19 mouse cellular contexts compared by ENCODE assay signal in the genomic region with DNA sequence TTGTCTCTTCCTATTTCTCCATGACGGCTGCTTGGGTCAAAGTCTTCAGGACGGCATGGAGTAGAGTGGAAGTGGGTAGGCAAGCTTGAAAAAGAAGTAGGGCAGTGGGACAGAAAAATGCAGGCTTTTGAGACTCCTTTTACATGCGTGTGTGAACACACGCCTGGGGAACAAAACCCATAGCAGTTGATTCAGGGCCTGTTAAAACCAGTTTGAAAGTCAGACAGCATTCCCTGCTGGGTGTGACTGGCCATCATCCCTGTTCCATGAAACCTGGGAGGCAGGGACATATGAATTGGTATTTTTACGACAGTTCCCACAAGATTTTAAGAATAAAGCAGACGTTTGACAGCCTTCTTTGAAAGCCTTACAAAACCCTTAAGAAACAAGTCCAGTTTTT.
DNase-seq lines count a peak whose midpoint lies in the region; ATAC-seq lines count a peak whose summit lies in the region.
"Had no signal": no experiment of that assay in that cellular context is flagged by ENCODE, and none has a peak within 500 bp of the region (broad histone marks: within the 10 kb centered on the region; RNA-seq: fewer than 3 reads in every experiment).

No protein-coding gene starts in this region.

- no peak overlapping the region for H3K4me2 ChIP-seq in midbrain, embryonic 11.5 days
- no peak overlapping the region for H3K4me2 ChIP-seq in midbrain, embryonic 16.5 days (ENCODE audit: low read length)

- H3K36me3 ChIP-seq in midbrain, embryonic 11.5 days (ENCODE audit: control insufficient read depth, insufficient read depth, low read length) = no peaks in the 10 kb centered on the region
- no peaks in the 10 kb centered on the region for H3K36me3 ChIP-seq in midbrain, embryonic 16.5 days (ENCODE audit: control insufficient read depth, insufficient read depth, low read length)
- H3K36me3 ChIP-seq: G1E had no signal

- no peak overlapping the region for H3K27ac ChIP-seq in midbrain, embryonic 11.5 days (ENCODE audit: low read depth, low read length)
- no peak overlapping the region for H3K27ac ChIP-seq in midbrain, embryonic 16.5 days (ENCODE audit: low read length)

- H3K4me1 ChIP-seq in midbrain, embryonic 11.5 days (ENCODE audit: control insufficient read depth, insufficient read depth, low read length) = no peaks in the 10 kb centered on the region
- no peaks in the 10 kb centered on the region for H3K4me1 ChIP-seq in midbrain, embryonic 16.5 days (ENCODE audit: control insufficient read depth, insufficient read depth, low read length)

- DNase-seq in heart, adult 11 months = peak; percentile 70
- DNase-seq in heart, adult 9 months (ENCODE audit: low spot score in 2 of 2) = no peak
- DNase-seq in midbrain, embryonic 11.5 days (ENCODE audit: low spot score, missing footprints) = peak; percentile 65
- DNase-seq: adrenal gland, adult 2 months; adrenal gland, adult 8-10 months; adrenal gland, postnatal 10 days; adrenal gland, postnatal 14 days; adrenal gland, postnatal 25 days; adrenal gland, postnatal 36 days; B cell, adult 2 months; cerebellum, adult 11 months; cerebellum, adult 11-12 months; cerebellum, adult 18-20 months had no signal

- no peaks in the 10 kb centered on the region for H3K27me3 ChIP-seq in midbrain, embryonic 11.5 days (ENCODE audit: control insufficient read depth, insufficient read depth, low read length)
- no peaks in the 10 kb centered on the region for H3K27me3 ChIP-seq in midbrain, embryonic 16.5 days (ENCODE audit: control insufficient read depth, insufficient read depth, low read depth, low read length)
- H3K27me3 ChIP-seq: CH12.LX had no signal

- WGBS in midbrain, embryonic 11.5 days = 87% methylated on average over 6 of the region's 6 CpGs
- WGBS in midbrain, embryonic 16.5 days = 79% methylated on average over 6 of the region's 6 CpGs

- no peak overlapping the region for H3K4me3 ChIP-seq in midbrain, embryonic 11.5 days (ENCODE audit: low read depth, low read length)
- H3K4me3 ChIP-seq in midbrain, embryonic 16.5 days (ENCODE audit: low read depth, low read length) = no peak overlapping the region

- no peaks in the 10 kb centered on the region for H3K9me3 ChIP-seq in midbrain, embryonic 11.5 days (ENCODE audit: control insufficient read depth, low read length)
- no peaks in the 10 kb centered on the region for H3K9me3 ChIP-seq in midbrain, embryonic 16.5 days (replicated peaks; ENCODE audit: control insufficient read depth, low read length, poor library complexity, severe bottlenecking)

- H3K9ac ChIP-seq in midbrain, embryonic 11.5 days (ENCODE audit: low read length) = no peak overlapping the region
- H3K9ac ChIP-seq in midbrain, embryonic 16.5 days (ENCODE audit: low read depth, low read length) = no peak overlapping the region

- ATAC-seq in midbrain, embryonic 11.5 days (ENCODE audit: low FRiP score) = no peak
- no peak for ATAC-seq in midbrain, embryonic 16.5 days
- ATAC-seq: activated CD4-positive, CD25-positive, alpha-beta regulatory T cell, adult 4 months; CD4-positive, CD25-positive, alpha-beta regulatory T cell, adult 4 months; Patski had no signal

Comparison
In these comparisons a context has a peak if more than half of its experiments do, and no peak if none do; other contexts are left out.
1. DNase-seq: peak in heart, adult 11 months (single experiment) and midbrain, embryonic 11.5 days (single experiment); none in heart, adult 9 months (0 of 2).